Mouse (Mus musculus): ENCODE results near the gene Ttc7. TPM values are rescaled to one million over a fixed set of nuclear protein-coding genes. Genes with fewer than 3 reads are reported as not detected.

Ttc7 gene
- total and polyA plus RNA-seq, 3 experiments: 22.8 to 42.4 TPM; not detected in 1

DNA sequence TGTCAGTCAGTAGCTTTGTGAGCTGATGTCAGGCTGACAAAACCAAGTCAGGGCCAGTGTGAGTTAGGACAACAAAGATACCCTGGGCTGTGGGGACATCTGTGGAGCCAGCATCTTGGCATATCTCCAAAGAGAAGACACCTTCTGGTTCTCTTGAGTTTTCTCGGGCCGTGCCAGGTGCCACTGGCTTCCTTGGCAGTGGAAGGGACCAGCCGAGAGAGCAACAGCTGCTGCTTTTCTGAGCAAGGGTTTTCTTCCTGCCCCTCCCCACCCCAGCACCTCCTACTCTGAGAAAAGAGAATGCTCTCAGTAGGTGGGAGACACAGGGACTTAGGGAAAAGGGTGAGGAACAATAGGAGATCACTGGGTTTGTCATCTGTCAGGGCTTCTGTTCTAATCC, 78.4 kb downstream of the Ttc7 start:
- H3K36me3 ChIP-seq (ENCODE audit: control insufficient read depth in 1 of 2, insufficient read depth in 2 of 2, low read length in 2 of 2): peaks cover 0 to 2% of the 10 kb centered on the region in 2 experiments; a peak in 2 of 4 replicates
- no peaks in the 10 kb centered on the region for H3K27me3 ChIP-seq (ENCODE audit: control insufficient read depth in 1 of 2, insufficient read depth in 2 of 2, low read length in 2 of 2)
- H3K27ac ChIP-seq (ENCODE audit: control insufficient read depth, low read depth, low read length): no peak overlapping the region
- no peaks in the 10 kb centered on the region for H3K9me3 ChIP-seq (replicated peaks; ENCODE audit: insufficient read depth, low read length)
- H3K79me2 ChIP-seq (ENCODE audit: control insufficient read depth, insufficient read depth, low read length, poor library complexity): no peaks in the 10 kb centered on the region
- TF ChIP-seq BHLHE40 (IDR thresholded peaks at IDR 0.05; ENCODE audit: borderline replicate concordance, low read depth, low read length): no peak
- TF ChIP-seq CHD1 (IDR thresholded peaks at IDR 0.05; ENCODE audit: low read depth, low read length): no peak
- TF ChIP-seq CTCF (IDR thresholded peaks at IDR 0.05 in 2 of 3, conservative IDR thresholded peaks at IDR 0.05 in 1 of 3; ENCODE audit: control insufficient read depth in 1 of 3, insufficient read depth in 1 of 3, low read depth in 2 of 3, low read length in 3 of 3, poor library complexity in 1 of 3, severe bottlenecking in 1 of 3): no peak
- TF ChIP-seq E2F4 (IDR thresholded peaks at IDR 0.05; ENCODE audit: borderline replicate concordance, low read depth, low read length): no peak
- TF ChIP-seq EP300 (IDR thresholded peaks at IDR 0.05; ENCODE audit: low read depth in 1 of 2, low read length in 2 of 2): no peak
- TF ChIP-seq ZC3H11A (IDR thresholded peaks at IDR 0.05; ENCODE audit: low read depth, low read length): no peak
- TF ChIP-seq GATA1 (IDR thresholded peaks at IDR 0.05; ENCODE audit: low read depth, low read length): no peak
- TF ChIP-seq TCF12 (IDR thresholded peaks at IDR 0.05; ENCODE audit: low read depth, low read length): no peak
- no peak for TF ChIP-seq MAZ (IDR thresholded peaks at IDR 0.05; ENCODE audit: low read depth, low read length)
- TF ChIP-seq POLR2AphosphoS2 (IDR thresholded peaks at IDR 0.05; ENCODE audit: low read length): no peak
- no peak for TF ChIP-seq ZNF384 (IDR thresholded peaks at IDR 0.05; ENCODE audit: low read depth, low read length)
- TF ChIP-seq HCFC1 (IDR thresholded peaks at IDR 0.05; ENCODE audit: low read depth, low read length): no peak
- TF ChIP-seq UBTF (IDR thresholded peaks at IDR 0.05; ENCODE audit: borderline replicate concordance, insufficient read depth, low read depth, low read length): no peak
- no peak for TF ChIP-seq KAT2A (conservative IDR thresholded peaks at IDR 0.05; ENCODE audit: low read depth, low read length)
- no peak overlapping the region for H3K4me3 ChIP-seq (ENCODE audit: control insufficient read depth in 1 of 2, insufficient read depth in 1 of 2, low read depth in 2 of 2, low read length in 2 of 2)
- no peak for DNase-seq (ENCODE audit: low read depth, low spot score)
- H3K4me1 ChIP-seq (ENCODE audit: control insufficient read depth in 1 of 2, insufficient read depth in 2 of 2, low read length in 2 of 2): peaks cover 0 to 4% of the 10 kb centered on the region in 2 experiments; a peak in 2 of 4 replicates
- no peak overlapping the region for H3K9ac ChIP-seq (ENCODE audit: control insufficient read depth, low read depth, low read length, poor library complexity, severe bottlenecking)

DNA sequence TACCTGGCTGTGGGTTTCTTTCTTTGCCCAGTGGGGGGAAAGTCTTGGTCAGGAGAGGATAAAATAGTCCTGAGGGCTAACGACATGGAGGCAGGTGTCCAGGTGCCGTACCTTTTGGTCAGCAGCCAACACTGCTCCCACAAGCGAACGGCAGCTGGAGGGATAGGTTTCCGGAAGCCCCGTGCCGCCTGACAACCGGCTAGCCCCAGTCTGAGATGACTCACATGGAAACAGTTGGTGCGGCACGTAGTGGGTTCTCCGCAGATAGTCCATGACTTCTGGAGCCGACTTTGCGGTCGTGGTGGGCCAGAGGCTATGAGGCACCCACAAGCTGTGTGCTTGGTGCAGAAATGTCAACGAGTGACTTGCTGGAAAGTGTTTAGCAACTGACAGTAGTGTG, 81.4 kb downstream of the Ttc7 start:
- Histone ChIP-seq H3K79me2 (ENCODE audit: control insufficient read depth, insufficient read depth, low read length, poor library complexity) (no peaks in the 10 kb centered on the region), H3K4me3 (ENCODE audit: control insufficient read depth in 1 of 2, insufficient read depth in 1 of 2, low read depth in 2 of 2, low read length in 2 of 2) (no peak overlapping the region), H3K36me3 (ENCODE audit: control insufficient read depth in 1 of 2, insufficient read depth in 2 of 2, low read length in 2 of 2) (peaks cover 0 to 2% of the 10 kb centered on the region in 2 experiments; a peak in 2 of 4 replicates), H3K4me1 (ENCODE audit: control insufficient read depth in 1 of 2, insufficient read depth in 2 of 2, low read length in 2 of 2) (peaks cover 0 to 4% of the 10 kb centered on the region in 2 experiments; a peak in 2 of 4 replicates), H3K27me3 (ENCODE audit: control insufficient read depth in 1 of 2, insufficient read depth in 2 of 2, low read length in 2 of 2) (no peaks in the 10 kb centered on the region), H3K27ac (ENCODE audit: control insufficient read depth, low read depth, low read length) (no peak overlapping the region), H3K9me3 (replicated peaks; ENCODE audit: insufficient read depth, low read length) (no peaks in the 10 kb centered on the region), H3K9ac (ENCODE audit: control insufficient read depth, low read depth, low read length, poor library complexity, severe bottlenecking) (no peak overlapping the region)
- DNase-seq (ENCODE audit: low read depth, low spot score): no peak
- TF ChIP-seq UBTF (IDR thresholded peaks at IDR 0.05; ENCODE audit: borderline replicate concordance, insufficient read depth, low read depth, low read length) (no peak), E2F4 (IDR thresholded peaks at IDR 0.05; ENCODE audit: borderline replicate concordance, low read depth, low read length) (no peak), MAZ (IDR thresholded peaks at IDR 0.05; ENCODE audit: low read depth, low read length) (no peak), CHD1 (IDR thresholded peaks at IDR 0.05; ENCODE audit: low read depth, low read length) (no peak), TAL1 (IDR thresholded peaks at IDR 0.05; ENCODE audit: low read length) (no peak), GABPA (IDR thresholded peaks at IDR 0.05; ENCODE audit: low read depth, low read length) (no peak), MXI1 (IDR thresholded peaks at IDR 0.05; ENCODE audit: low read depth, low read length) (no peak), ZC3H11A (IDR thresholded peaks at IDR 0.05; ENCODE audit: low read depth, low read length) (no peak), USF2 (IDR thresholded peaks at IDR 0.05; ENCODE audit: borderline replicate concordance in 1 of 2, insufficient read depth in 1 of 2, low read depth in 1 of 2, low read length in 2 of 2) (no peak), TCF12 (IDR thresholded peaks at IDR 0.05; ENCODE audit: low read depth, low read length) (no peak), SIN3A (IDR thresholded peaks at IDR 0.05; ENCODE audit: low read length) (no peak), ZNF384 (IDR thresholded peaks at IDR 0.05; ENCODE audit: low read depth, low read length) (no peak), NRF1 (IDR thresholded peaks at IDR 0.05; ENCODE audit: insufficient read depth, low read depth, low read length, poor library complexity, severe bottlenecking) (no peak), MAX (IDR thresholded peaks at IDR 0.05; ENCODE audit: low read length) (no peak)

Measured in MEL (cell line).